Mouse (Mus musculus) liver, adult 2 months (tissue): ENCODE results near the gene Rtn4ip1.

ENCODE experiments used
- CTCF ChIP-seq: fragments of 200-500 bp; IDR thresholded peaks from 2 replicates; pipeline ENCODE4 v1.5.1; 2011; ENCODE audit warnings: low read depth, low read length, control low read depth
- POLR2A ChIP-seq: fragments of 200-500 bp; IDR thresholded peaks from 2 replicates; pipeline ENCODE4 v1.6.1; 2011; ENCODE audit warnings: low read length, control low read depth; ENCODE audit not compliant: insufficient read depth; ENCODE audit errors: extremely low read depth

DNA sequence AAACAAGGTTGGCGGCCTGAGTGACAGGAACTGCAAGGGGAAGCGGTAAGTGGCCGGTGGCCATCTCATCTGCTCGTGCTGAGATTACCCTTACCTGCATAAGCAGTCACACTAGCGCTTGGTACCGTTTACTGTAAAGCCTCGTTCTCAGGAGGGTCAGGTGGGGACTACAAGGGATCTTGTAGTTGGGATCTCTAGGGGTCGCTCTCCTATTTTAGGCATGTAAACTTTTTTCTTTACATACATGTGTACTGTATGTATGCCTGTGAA is 9.2 kb downstream of the Rtn4ip1 start:
- TF ChIP-seq CTCF, result no peak
- no peak for TF ChIP-seq POLR2A
